Mouse (Mus musculus) cortical plate, adult 2 months (tissue): ENCODE results near the gene Nip7. TPM values are rescaled to one million over a fixed set of nuclear protein-coding genes. Genes with fewer than 3 reads are reported as not detected.
A peak's percentile ranks its signal among the peaks of the same experiment; 100 is the strongest.
"Not testable (repeated sequence)": the region's sequence is repeated elsewhere in the genome, so short reads cannot be mapped to it uniquely, and the experiment has no call there.

ENCODE experiments used
- H3K27ac ChIP-seq: fragments of 200-500 bp; 2 replicates; pipeline ENCODE4 v1.5.1; 2012; ENCODE audit warnings: low read length, control low read depth, inconsistent platforms; ENCODE audit not compliant: insufficient read depth
- H3K4me1 ChIP-seq: fragments of 200-500 bp; 2 replicates; pipeline ENCODE4 v1.6.1; 2011; ENCODE audit warnings: low read length; ENCODE audit not compliant: control insufficient read depth, insufficient read depth
- H3K4me3 ChIP-seq: fragments of 200-500 bp; 2 replicates; pipeline ENCODE4 v1.5.1; 2011; ENCODE audit warnings: mild to moderate bottlenecking, low read length, control low read depth; ENCODE audit not compliant: insufficient read depth
- CTCF ChIP-seq: fragments of 200-500 bp; IDR thresholded peaks from 2 replicates; pipeline ENCODE4 v1.5.1; 2011; ENCODE audit warnings: mild to moderate bottlenecking, control low read depth, low read length; ENCODE audit not compliant: insufficient read depth; ENCODE audit errors: extremely low read depth
- POLR2A ChIP-seq: fragments of 200-500 bp; IDR thresholded peaks from 2 replicates; pipeline ENCODE4 v1.6.1; 2011; ENCODE audit warnings: mild to moderate bottlenecking, low read length, control low read depth; ENCODE audit not compliant: insufficient read depth; ENCODE audit errors: extremely low read depth
- polyA plus RNA-seq: library from polyadenylated mRNA; depleted of rRNA; stranded (reverse); fragments of >200 nt; gene quantifications from 2 replicates; pipeline ENCODE4 v1.2.3, GENCODE M21; 2012; rRNA removed

The Nip7 gene
- polyA plus RNA-seq, 1 experiment = 36.5 TPM

DNA sequence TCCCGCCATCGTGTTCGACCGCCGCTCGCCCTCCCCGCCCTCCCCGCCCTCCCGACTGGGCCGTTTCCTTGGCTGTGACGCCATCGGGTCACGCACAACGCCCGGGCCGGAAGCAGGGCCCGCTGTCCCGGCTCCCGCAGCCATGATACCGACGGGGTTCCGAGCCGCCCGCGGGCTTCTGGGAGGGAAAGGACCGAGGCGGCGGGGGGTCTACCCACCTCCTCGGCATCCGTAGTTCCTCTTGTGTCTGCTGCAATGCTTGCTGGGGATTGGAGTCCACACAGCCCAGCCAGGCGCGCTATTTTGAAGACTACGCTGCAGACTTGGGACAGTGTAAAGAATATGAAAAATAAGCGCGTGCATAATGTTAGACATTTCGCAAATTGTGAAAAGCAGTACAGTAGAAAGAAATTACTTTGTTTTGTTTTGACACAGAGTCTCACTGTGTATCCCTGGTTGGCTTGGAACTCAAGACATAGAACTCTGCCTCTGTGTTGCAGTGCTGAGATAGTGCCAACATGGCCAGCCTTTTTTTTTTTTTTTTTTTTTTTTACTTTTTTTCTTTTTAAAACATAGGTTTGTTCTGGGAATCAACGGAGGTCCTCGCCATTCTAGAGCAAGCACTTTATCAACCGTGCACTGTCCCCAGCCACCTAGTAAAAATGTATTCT, 39.8 kb downstream of the Nip7 start, which contains the start of gene Terf2:
Terf2 (minus strand) TSS at position 182 of the 671 bp plus-strand sequence.
- peak within 1 kb of the TSS; percentile 69 for H3K4me3 ChIP-seq
- H3K4me1 ChIP-seq = peaks cover 1% of the 10 kb centered on the region; the same call in 1 of the 2 replicates
- peak within 1 kb of the TSS; percentile 47 for H3K27ac ChIP-seq
- no peak for TF ChIP-seq CTCF
- TF ChIP-seq POLR2A = no peak

DNA sequence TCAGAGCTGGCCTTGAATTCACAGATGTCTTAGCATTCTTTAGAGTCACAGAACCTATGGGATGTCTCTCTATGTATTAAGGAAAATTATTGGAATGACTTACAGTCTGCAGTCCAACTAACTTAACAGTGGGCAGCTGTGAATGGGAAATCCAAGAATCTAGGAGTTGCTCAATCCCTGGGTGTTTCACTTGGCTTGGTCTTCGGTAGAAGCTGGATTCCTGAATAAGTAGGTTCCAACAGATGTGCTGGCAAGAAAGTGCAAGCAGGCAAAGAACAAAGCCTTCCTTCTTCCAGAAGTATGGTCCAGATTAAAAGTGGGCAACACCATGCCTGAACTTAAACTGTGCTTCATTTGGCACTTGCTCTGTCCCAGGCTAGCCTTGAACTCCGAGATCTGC, 44.0 kb downstream of the Nip7 start:
- no peak for TF ChIP-seq CTCF
- TF ChIP-seq POLR2A = no peak
- Histone ChIP-seq H3K4me1 (no peaks in the 10 kb centered on the region), H3K27ac (no peak overlapping the region), H3K4me3 (no peak overlapping the region)

DNA sequence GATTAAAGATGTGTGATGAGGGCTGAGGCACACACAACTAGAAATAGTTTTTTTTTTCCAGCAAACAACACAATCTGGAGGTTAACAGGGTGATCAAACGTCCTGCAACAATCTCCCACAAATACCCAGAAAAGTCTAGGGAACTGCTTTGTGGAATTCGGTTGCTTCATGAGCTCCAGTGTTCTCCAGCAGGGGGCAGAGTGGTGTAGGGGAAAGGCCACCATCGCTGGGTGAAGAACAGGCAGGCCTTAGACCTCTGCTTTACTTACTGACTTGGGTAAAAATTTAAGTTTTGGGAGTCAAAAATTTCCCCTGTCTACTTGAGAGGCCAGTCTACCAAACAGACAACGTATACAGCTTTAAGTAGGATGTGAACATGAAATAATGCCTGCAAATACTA, 47.9 kb downstream of the Nip7 start:
- Histone ChIP-seq H3K4me3 (no peak overlapping the region), H3K4me1 (no peaks in the 10 kb centered on the region), H3K27ac (no peak overlapping the region)
- peak; percentile 87 for TF ChIP-seq CTCF
- TF ChIP-seq POLR2A = no peak

DNA sequence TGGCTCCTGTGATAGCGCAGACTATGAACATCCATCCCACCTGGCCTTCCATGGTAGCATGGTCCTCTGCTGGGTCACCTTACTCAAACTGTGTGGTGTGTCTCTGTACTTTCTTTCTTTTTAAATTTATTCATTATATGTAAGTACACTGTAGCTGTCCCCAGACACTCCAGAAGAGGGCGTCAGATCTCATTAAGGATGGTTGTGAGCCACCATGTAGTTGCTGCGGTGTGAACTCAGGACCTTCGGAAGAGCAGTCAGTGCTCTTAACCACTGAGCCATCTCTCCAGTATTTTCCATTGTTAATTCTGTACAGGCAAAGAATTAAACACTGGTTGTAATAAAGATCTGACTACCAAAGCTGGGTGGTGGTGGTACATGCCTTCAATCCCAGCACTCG, 51.4 kb downstream of the Nip7 start:
- H3K4me3 ChIP-seq, H3K4me1 ChIP-seq, H3K27ac ChIP-seq: not testable (repeated sequence)

DNA sequence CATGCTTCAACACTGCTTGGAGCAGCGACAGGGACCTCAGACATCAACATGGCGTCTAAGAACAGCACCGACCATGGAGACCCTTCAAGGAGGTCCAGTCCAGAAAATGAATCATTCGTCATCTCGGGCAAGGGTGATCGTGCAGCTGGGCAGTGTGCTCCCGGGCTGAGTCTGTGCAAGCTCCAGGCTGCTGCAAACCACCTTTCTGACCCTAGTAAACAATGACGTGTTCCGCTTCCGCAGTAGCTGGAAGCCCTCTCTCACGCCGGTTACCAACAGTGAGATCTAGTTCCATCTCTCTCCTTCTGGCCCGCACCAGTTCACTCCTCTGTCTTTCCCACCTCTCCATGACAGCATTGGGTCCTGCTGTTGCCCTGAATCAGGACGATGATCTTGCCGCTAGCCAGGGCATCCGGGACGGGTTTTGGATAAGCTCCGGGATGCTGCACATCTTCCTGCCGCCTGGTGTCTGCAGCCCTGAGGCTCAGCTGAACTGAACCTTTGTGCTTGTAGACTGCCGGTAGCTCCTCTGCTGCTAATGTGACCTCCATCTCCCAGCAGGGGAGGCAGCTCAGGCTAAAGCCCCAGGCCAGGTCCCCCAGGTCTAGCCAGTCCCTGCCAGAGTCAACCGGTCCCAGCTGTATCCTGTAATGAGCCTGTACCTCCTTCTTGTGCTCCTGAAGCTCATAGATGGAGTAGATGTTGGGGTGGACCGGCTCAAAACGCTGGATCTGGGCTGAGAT, 52.5 kb downstream of the Nip7 start:
- H3K27ac ChIP-seq = no peak overlapping the region
- H3K4me3 ChIP-seq = no peak overlapping the region
- H3K4me1 ChIP-seq = peaks cover 3% of the 10 kb centered on the region
- no peak for TF ChIP-seq POLR2A
- TF ChIP-seq CTCF = no peak

DNA sequence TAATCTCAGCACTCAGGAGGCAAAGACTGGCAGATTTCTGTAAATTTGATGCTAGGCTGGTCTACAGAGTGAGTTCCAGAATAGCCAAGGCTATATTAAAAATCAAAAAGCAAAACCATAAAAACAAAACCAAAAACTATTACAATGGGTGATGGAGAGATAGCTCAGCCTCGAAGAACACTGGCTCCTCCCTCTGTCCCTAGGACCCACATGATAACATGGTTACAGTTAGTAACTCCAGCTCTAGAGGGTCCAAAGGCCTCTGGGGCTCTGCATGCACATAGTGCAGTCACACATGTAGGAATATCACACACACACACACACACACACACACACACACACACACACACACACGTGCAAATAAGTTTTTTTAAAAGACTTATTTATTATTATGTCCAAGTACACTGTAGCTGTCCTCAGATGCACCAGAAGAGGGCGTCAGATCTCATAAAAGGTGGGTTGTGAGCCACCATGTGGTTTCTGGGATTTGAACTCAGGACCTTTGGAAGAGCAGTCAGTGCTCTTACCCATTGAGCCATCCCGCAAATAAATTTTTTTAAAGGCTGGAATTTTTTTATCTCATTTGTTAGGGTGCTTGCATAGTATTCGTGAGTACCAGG, 53.2 kb downstream of the Nip7 start:
- Histone ChIP-seq H3K4me1 (peaks cover 4% of the 10 kb centered on the region), H3K27ac (no peak overlapping the region), H3K4me3 (no peak overlapping the region)
- no peak for TF ChIP-seq CTCF
- TF ChIP-seq POLR2A = no peak

Other genes starting within 250 kb of the Nip7 start
- gene Has3, start 186.6 kb upstream of the Nip7 start, polyA plus RNA-seq = 0.92 and 0.98 TPM in 2 replicates
- gene Utp4, start 163.2 kb upstream of the Nip7 start, polyA plus RNA-seq = 30.6 and 31.1 TPM in 2 replicates
- gene Sntb2, start 121.1 kb upstream of the Nip7 start, polyA plus RNA-seq = 8.7 and 9.3 TPM in 2 replicates
- 99.0 and 103 TPM in 2 replicates for gene Vps4a, start 25.7 kb upstream of the Nip7 start, polyA plus RNA-seq
- 32.4 TPM in 2 replicates for gene Pdf, start 8.3 kb upstream of the Nip7 start, polyA plus RNA-seq
- gene Cog8, start 188 bp upstream of the Nip7 start, polyA plus RNA-seq = 33.0 and 36.8 TPM in 2 replicates
- not detected in 2 replicates for gene Tmed6, start 8.8 kb downstream of the Nip7 start, polyA plus RNA-seq
- 32.8 and 33.3 TPM in 2 replicates for gene Terf2, start 39.7 kb downstream of the Nip7 start, polyA plus RNA-seq
- gene Cyb5b, start 93.8 kb downstream of the Nip7 start, polyA plus RNA-seq = 104 and 106 TPM in 2 replicates
- gene Nfat5, start 236.6 kb downstream of the Nip7 start, polyA plus RNA-seq = 34.9 and 36.0 TPM in 2 replicates